Mouse (Mus musculus): ENCODE measurements at regions not wholly inside any gene's neighbourhood (a gene's known extent, or its start where the extent isn't known, plus 50 kb on each side); places are given as distances from the start of the nearest gene placed in this dataset.

DNA sequence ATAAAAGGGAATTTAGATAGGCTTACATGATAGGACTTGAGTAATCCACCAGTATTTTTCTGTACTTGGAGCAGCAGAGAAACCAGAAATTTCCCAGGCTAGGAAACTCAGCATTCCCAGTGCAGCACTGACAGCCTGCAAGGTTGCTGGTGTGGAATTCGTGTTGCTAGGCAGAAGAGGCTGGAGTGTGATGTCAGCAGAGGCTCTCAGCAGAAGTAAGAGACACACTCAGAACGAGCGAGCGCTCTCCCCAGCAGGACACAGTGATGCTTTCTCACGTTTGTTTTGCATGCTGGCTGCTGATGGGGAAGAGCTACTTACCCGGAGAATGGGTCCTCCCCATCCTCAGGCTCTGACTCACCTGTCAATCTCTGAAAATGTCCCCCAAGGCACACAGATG is 104.7 kb downstream of the Dusp6 start:
- no peak for DNase-seq (ENCODE audit: low spot score in 2 of 2)

DNA sequence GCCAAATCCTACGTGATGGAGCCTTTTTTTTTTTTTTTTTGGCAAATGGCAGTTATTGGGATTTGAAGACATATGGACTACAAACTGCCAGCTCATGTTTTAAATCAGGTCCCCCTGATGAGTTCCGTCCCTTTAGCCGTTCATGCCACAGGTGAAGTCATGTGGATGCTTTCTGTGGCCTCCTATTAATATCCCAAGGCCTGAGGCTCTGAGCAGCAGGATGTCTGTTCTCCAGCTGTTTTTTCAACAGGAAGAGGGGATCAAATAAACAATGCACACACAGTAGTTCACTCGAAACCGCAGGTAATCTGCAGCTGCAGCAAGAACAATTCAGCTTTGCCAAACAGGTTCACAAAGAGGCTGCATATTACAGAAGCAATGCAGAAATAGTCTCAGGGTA is 112.1 kb downstream of the Dusp6 start:
- no peak for DNase-seq (ENCODE audit: low spot score in 2 of 2)

DNA sequence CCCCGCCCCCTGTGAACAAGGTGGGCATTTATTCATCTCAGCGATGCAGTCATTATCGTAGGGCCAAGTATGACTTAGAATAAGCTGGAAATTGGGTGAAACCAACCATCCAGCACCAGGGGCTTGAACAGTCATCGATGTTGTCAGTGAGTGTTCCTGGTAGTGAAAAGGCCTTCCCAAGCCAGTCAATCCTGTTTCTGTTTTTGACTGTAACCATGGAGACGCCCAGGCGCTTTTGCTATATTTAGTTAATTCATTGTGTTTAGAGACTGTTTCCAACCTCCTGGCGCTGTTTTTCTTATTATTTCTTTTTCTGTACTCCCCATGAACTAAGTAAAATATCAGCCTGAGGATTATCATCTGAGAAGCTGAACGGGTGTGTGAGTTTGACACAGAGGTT is 113.4 kb downstream of the Dusp6 start:
- DNase-seq (ENCODE audit: low spot score in 2 of 2), result no peak

DNA sequence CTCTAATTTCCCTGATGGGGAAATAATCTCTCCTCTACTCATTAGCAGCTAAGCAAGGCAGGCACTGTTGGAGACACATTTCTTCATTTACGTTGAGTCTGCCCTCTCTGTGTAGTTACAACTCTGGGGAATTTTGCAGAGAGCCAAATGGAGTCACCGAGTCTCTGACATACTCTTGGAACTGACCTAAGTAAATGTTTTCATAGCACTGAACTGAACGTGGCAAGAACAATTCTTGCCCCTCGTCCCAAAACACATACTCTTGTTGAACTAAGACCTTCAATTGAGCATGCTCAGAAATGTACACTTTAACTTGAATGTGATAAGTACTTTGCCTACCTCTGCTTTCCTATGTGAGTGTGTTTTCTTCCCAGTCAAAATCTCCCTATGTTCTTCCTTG is 114.5 kb downstream of the Dusp6 start:
- DNase-seq (ENCODE audit: low spot score in 2 of 2), result no peak

DNA sequence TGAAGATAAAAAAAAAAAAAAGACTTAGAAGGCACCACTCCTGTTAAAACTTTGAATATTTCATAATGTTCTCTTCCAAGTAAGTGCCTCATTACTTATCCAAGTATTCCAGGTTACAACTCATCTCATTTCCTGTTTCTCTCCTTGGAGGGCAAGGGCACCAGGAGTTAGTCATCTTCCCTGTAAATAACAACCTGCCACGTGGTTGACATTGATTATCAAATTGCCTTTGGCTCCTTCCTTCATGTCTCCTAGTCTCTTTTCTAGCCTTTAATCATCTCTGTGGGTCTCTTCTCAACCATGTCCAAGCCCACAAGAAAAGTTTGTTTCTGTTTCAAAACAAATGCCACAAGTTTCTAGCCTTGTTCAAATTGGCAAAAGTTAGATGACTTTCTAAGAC is 116.1 kb downstream of the Dusp6 start:
- DNase-seq (ENCODE audit: low spot score in 2 of 2), result no peak

DNA sequence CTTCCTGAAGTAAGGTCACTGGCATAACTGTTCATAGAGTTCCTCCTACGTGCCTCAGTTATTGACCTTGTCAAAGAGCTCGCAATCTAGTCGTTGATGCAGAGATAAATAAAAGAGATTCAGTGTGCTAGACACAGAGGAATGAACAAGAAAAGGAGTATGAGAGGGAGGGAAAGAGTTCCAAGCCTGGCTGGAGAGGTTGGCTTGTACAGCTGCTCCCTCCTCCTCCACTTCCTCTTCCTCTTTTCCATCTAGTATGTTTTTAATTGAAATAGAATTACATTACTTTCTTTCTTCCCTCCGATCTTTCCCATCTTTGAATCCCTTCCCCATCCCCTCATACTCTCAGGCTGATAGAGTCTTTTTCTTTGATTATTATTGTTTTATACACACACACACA is 117.1 kb downstream of the Dusp6 start:
- no peak for DNase-seq (ENCODE audit: low spot score in 2 of 2)

DNA sequence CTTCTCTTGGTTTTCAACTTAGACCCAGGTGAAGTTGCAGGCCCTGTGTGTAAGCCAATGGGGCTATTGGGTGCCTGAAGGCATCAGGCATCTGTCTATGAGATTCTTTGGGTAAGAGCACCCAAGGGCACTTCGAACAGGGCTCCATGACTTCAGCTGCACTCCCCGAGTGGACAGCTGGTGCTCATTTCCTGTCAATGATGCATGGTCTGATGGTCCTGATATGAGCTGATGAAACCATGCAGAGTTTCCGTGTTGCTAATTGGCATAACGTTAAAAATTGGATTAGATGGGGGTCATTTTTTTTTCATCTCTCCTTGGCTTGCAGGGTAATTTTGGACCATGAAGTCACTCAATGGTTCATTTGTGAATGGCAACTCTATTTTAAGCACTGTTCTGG is 120.0 kb downstream of the Dusp6 start:
- no peak for DNase-seq (ENCODE audit: low spot score in 2 of 2)

DNA sequence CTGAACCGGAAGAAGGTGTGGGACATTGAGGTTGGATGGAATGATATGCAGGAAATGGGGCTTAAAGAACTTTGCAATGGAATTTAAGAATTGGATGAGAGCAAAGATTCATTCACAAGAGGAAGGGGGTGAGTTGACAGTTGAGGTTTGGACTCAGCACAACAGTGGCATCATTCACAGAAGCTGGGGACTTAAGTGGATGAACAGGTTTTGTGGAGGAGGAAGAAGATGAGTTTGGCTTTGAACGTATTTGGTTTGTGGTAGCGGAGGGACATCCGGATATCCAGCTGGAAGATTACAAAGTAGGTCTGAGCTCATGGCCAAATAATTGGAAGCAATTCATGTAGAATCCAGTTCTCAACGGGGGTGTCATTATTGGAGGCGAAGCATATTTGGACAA is 121.3 kb downstream of the Dusp6 start:
- no peak for DNase-seq (ENCODE audit: low spot score in 2 of 2)

DNA sequence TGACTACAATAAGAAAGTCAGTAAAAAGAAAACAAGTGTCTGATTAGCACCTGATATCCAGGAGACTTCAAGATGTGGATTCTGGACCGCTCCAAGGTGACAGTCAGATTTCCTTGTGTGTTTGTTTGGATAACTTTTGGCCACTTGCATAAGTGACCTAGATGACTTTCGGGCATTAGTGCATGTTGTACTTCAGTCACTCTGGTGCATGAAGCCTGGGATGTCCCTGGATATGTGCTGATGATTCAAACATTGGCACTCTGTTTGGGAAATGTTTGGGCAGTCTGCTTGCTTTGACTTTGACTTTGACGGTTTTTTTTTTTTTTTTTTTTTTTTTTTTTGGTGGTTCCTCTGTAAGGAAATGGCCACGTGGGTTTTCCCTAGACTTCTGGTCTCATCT is 121.8 kb downstream of the Dusp6 start:
- no peak for DNase-seq (ENCODE audit: low spot score in 2 of 2)

DNA sequence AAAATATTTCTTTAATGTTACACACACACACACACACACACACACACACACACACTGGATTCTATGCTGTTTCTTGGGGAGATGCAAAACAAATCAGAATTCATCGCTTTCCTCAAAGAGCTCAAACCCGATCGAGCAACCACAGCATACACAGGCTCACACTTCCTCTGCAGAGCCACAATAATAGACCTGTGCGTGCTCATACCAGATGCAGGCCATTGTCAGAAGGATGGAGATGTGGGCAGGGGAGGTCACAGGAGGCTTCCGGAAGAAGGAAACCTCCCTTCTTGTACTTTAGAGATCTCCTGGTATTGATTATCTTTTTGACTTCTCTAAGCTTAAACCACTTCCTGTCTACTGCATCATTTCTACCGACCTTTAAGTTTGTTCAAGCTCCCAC is 122.8 kb downstream of the Dusp6 start:
- DNase-seq (ENCODE audit: low spot score in 2 of 2), result no peak

DNA sequence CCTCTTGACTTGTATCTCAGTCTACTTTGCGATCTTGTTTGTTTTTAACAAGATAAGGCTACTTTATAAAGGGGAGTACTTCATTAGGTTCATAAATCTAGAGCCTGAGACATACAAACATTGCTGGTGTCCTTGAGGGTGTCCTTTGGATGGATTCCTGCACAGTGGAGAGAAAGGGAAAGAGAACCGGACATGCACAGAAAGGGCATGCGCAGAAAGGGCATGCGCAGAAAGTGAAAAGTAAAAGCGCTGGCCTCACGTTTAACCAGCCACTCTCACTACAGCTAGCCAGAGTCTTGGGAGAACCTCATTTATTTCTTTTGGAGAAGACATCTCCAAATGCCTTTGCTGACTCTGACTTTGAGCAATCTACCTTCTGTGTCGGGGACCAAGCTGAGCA is 125.5 kb downstream of the Dusp6 start:
- DNase-seq (ENCODE audit: low spot score in 2 of 2), result no peak

DNA sequence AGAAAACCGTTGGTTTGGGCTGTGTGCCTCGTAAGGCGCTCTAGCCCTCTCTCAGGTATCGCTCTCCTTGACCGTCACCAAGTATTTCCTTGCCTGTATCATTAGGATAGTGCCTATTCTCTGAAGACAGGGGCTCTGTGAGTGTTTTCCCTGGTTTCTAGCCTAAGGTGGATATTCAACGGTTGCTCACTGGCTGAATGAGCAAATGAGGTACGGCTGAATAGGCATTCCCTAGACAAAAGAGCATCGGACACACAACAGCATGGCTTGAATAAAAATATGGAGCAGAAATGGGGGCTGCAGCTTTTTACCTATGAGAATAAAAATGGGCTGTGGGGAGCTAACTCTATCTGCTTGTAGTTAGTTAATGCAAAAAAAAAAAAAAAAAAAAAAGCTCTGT is 126.0 kb downstream of the Dusp6 start:
- no peak for DNase-seq (ENCODE audit: low spot score in 2 of 2)

DNA sequence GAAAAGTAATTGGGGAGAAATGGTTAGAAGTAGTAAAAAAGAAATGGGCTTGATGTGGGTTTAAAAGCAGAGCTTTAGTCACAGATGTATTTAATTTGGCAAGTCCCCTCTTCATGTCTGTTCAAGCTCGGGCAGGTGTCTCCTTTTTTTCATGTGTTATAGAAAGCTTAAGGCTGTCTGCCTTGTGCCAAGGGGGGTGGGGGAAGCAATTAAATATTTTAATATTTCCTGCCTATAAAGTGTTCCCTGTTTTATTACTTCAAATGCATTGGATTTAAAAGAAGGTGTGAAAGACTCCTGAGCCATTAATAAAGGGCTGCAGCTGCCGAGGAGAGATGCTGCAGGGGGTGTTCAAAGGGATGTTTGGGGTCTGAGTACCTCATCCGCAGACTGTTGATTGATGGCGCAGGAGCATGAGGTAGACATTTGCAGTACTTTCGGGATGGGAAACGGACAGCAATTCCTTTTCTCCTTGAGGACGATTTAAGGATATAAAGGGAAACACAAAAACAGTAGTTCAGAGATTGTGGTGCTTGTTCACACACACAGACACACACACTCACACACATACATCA is 127.7 kb downstream of the Dusp6 start:
- DNase-seq (ENCODE audit: low spot score in 2 of 2), result no peak

DNA sequence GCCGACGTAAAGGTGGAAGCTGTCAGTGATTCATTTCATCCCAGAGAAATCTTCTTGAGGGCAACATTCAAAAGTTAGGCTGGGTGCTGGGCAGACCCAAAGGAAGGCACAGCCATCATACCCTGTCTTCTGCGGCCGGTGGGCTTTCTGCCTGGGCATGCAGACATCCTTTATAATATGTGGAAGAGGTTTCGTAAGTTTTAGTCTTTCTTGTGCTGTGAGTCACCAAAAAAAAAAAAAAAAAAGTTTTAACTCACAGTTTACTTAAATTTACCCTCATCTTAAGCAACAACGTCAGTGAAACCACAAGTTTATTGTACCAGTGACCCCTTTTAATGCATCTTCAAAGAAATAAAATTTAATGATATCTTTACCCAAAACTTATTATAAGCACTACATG is 128.7 kb downstream of the Dusp6 start:
- no peak for DNase-seq (ENCODE audit: low spot score in 2 of 2)

DNA sequence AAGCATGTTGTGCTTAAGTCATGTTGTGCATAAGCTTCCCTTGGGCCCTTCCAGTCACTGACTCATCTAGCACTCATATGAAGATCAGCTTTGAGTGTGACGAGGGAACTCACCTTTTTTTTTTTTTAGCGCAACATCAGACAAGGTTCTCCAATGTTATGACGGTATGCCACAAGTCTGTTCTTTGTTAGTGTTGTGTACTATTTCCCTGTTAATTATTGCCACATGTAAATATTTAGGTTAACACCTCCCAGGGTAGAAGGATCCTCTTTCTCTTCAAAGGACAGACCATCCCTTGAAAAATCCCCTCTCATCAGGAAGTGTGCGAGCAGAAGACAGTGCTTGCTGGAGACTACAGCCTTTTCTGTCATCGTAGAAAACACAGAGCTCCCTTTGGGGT is 129.9 kb downstream of the Dusp6 start:
- DNase-seq (ENCODE audit: low spot score in 2 of 2), result no peak

DNA sequence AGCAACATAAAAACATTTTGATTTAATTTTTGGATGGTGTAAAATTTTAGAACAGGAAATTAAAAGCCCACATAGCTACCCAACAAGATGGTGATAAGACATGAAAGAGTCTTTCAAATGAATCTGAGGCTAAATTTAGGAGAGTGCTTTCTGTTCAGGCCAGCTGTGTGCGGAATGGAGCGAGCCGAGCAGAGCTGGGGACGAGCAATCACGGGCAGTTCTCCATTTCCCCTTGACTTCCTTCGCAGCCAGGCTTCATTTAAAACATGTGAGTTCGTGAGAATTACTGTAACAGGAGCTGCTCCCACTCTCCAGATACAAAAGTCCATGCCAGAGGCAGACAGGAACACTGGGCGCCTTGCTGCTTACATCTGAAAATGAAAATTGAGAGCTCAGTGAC is 130.5 kb downstream of the Dusp6 start:
- DNase-seq (ENCODE audit: low spot score in 2 of 2), result no peak

DNA sequence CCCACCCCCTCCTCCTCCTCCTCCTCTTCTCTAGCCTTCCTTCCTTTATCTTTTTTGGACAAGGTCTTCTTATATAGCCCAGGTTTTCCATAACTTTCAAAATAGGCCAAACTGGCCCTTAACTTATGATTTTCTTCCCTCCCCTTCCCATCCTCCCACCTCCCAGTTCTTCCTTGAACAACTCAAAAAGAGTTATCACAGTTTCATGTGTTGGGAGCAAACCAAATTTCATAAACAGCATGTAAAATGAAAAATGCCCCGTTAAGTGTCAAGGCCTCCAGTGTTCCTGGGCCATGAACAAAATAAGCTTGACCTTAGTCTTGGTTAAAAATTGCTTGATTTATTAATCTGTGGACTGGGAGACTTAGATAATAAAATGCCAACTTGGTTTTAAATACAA is 132.4 kb downstream of the Dusp6 start:
- no peak for DNase-seq (ENCODE audit: low spot score in 2 of 2)

DNA sequence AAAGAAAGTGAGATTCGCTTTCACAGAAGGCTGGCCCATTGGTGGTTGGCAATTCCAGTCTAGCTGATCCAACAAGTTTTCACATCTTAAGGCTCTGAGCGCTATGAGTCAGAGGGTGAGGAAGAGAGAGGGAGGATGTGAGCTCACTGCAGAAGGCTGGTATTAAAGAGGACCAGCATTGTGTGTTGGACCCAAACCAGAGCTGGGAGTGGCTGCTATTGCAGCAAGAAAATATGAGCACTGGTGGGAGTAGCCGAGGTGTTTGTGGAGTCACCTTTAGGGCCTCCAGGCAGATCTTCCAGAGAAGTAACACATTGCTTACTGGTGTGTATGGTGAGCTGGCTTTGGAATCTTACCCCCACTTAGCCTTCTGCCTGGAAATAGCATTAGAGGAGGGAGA is 133.6 kb downstream of the Dusp6 start:
- no peak for DNase-seq (ENCODE audit: low spot score in 2 of 2)

DNA sequence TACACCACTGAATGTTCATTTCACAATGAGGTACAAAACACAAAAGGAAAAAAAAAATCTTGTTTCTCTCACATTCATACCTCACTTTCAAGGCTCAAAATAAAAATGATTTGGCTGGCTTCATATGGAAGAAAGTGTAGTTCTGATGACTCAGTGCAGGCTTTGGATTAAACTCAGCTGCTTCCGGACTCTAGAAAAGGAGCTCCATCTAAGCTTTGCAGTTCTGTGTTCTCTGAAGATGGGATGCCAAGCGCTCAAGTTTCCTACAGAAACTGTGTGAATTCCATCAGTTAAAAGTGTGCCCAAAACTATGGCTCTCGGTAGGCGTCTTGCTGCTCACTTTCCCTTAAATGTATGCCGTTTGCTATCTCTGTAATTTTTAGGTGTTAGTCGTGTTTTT is 137.0 kb downstream of the Dusp6 start:
- DNase-seq (ENCODE audit: low spot score in 2 of 2), result no peak

DNA sequence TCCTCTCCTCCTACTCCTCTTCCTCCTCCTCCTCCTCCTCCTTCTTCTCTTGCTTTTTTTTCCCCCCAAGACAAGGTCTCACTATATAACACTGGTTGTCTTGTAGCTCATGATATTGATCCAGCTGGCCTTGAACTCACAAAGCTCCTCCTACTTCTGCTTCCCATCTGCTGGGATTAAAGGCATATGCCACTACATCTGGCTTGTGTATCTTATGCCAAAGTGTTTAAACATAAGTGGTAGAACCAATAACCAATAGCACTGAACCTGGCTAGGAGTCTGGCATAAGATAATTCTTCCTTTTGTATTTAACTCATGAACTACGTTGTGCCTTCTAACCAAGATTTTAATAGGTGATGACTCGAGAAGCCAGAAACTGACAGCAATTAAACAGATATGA is 143.7 kb downstream of the Dusp6 start:
- no peak for DNase-seq (ENCODE audit: low spot score in 2 of 2)

DNA sequence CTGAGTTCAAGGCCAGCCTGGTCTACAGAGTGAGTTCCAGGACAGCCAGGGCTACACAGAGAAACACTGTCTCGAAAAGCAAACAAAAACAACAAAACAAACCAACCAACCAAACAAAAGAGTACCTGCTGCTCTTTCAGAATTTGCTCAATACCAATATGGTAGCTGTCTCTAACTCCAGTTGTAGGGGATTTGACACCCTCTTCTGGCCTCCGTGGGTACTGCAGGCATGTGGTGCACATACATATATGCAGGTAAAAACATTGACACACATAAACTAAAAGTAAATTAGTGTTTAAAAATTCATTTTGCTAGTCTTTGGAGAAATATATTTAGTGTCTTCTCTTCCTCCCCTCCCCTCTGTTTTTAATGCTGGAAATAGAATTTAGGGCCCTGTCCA is 145.8 kb downstream of the Dusp6 start:
- no peak for DNase-seq (ENCODE audit: low spot score in 2 of 2)

DNA sequence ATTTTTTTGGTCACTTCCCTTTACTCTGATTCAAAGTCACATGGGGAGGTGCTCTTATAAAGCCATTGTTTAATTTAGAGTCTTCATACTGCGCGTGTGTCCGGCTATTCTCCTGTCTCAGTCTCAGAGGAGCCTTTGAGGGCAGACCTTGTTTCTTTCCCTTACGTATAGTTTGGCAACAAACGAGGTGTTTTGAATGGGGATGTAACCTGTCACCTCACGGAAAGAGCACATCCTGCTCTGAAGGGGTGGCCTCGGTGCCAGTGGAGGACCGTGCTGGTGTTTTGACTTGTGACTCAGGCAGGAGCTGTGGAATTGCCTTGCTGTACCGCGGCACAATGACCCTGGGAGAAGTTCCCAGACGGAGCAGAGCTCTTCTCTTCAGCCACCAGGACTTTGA is 146.7 kb downstream of the Dusp6 start:
- DNase-seq (ENCODE audit: low spot score in 2 of 2), result no peak

DNA sequence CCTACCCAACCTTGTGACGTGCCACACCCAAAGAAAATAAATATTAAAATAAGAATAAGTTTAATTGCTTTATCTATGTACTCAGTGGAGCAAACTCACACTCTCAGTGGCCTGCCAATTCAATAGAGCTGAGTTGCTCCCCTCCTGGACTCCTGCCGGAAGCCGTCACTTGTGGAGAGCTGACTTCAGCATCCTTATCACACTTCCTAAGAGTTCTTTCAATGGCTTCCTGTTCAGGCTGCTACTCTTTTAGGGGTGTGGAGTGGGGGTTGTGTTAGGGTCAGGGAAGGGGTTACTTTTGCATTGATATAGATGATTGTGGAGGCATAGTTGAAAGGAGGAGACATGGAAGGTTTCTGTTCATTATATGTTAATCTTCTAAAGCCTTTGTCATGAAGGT is 147.7 kb downstream of the Dusp6 start:
- DNase-seq (ENCODE audit: low spot score in 2 of 2), result no peak

DNA sequence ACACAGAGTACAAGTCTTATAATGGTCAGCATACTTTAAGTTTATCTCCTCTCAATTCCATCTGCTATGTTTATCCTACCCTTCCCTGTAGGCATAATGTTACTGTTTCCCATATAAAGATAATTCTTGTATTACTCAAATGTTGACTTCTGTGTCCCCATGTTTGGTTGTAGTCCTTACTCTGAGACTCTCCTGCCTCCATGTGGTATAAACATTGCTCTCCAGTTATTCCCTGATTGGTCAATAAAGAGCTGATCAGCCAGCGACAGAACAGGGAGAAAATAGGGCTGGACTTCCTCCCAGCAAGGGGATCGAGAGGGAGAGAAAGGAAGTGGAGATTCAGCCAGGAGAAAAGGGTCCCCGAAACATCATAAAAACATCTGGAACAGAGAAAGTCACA is 150.4 kb downstream of the Dusp6 start:
- no peak for DNase-seq (ENCODE audit: low spot score in 2 of 2)

DNA sequence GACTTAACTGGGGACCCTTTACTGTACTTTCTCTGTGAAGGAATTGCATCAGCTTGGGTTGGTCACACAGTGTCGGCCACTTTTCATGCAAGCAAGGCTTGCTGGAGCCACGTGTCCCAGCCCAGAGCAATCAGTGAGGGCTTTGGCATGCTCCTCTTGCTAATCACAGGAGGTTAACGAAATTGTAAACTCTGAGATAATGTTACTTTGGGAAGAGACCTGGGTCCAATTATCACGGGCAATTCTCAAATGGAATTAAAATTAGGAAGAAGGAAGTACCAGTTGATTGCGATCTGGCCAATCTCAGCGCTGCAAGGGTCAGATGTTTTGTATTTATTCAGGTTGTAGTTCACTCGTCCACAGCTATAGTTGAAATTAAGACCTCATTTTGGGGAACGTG is 153.2 kb downstream of the Dusp6 start:
- DNase-seq (ENCODE audit: low spot score in 2 of 2), result no peak

Data from urinary bladder, postnatal 4 days (tissue).